Mouse (Mus musculus) forebrain, embryonic 16.5 days (tissue): Measurements from ENCODE around the gene Nploc4. TPM values are rescaled to one million over a fixed set of nuclear protein-coding genes. Genes with fewer than 3 reads are reported as not detected.
A peak's percentile ranks its signal among the peaks of the same experiment; 100 is the strongest.

Experiments used
- ATAC-seq: fragments of 200-750 bp; cut with Nextera tagmentation; 2 replicates; pipeline ENCODE4 v1.8.0; 2017; ENCODE audit warnings: mild to moderate bottlenecking, moderate library complexity
- H3K27ac ChIP-seq: fragments of 300-500 bp; sonication (generic); 2 replicates; pipeline ENCODE4 v1.5.1; 2014; ENCODE audit warnings: low read length, control low read depth
- H3K27me3 ChIP-seq: fragments of 300-500 bp; sonication (generic); replicated peaks from 2 replicates; pipeline ENCODE4 v1.6.1; 2014; ENCODE audit warnings: low read length; ENCODE audit not compliant: control insufficient read depth, insufficient read depth
- H3K36me3 ChIP-seq: fragments of 300-500 bp; sonication (generic); 2 replicates; pipeline ENCODE4 v1.6.1; 2014; ENCODE audit not compliant: control insufficient read depth, insufficient read depth
- H3K4me1 ChIP-seq: fragments of 300-500 bp; sonication (generic); replicated peaks from 2 replicates; pipeline ENCODE4 v1.6.1; 2014; ENCODE audit warnings: low read length; ENCODE audit not compliant: control insufficient read depth, insufficient read depth
- H3K4me2 ChIP-seq: fragments of 300-500 bp; sonication (generic); 2 replicates; pipeline ENCODE4 v1.6.1; 2014; ENCODE audit warnings: mild to moderate bottlenecking, low read length, control low read depth
- H3K4me3 ChIP-seq: fragments of 300-500 bp; sonication (generic); replicated peaks from 2 replicates; pipeline ENCODE4 v1.5.1; 2014; ENCODE audit warnings: mild to moderate bottlenecking, low read length, control low read depth
- H3K9ac ChIP-seq: fragments of 300-500 bp; sonication (generic); replicated peaks from 2 replicates; pipeline ENCODE4 v1.6.1; 2014; ENCODE audit warnings: low read depth, low read length, control low read depth
- H3K9me3 ChIP-seq: fragments of 300-500 bp; sonication (generic); 2 replicates; pipeline ENCODE4 v1.6.1; 2016; ENCODE audit warnings: low read length; ENCODE audit not compliant: control insufficient read depth
- WGBS: fragments of 180-500 bp; shearing (Covaris S2); extraction: QIAGEN DNeasy Blood & Tissue Kit; methylation state at CpG from one replicate; pipeline ENCODE4 v1.1.7; 2014; 5-methylcytosine and 5-hydroxymethylcytosine counted together
- polyA plus RNA-seq: library from polyadenylated mRNA; unstranded; fragments of >200 nt; fragmentation: Nextera tagmentation; extraction: Ambion mirVana; gene quantifications from 2 replicates; pipeline ENCODE4 v1.2.1, GENCODE M21; 2015

Gene Nploc4
- polyA plus RNA-seq, 1 experiment from 2014 or later, result 32.0 TPM

DNA sequence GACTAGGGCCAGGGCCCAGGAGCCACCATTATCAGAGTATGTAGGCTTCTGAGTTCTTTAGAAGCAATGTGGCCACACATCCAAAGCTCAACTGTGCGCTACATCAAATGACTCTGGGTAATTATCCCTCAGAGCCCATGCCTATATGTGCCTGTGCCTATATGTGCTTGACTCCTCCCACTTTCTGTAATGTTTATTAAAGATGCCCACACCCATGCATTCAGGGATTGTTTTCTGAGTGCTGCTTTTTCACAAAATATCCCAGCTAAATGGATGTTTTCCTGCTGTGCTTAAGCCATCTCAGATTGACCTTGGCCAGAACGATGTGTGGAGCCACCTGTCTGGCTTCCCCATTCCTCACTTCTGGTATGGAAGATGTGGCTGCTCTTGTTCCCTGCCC is 26.0 kb upstream of the Nploc4 start:
- Histone ChIP-seq H3K4me2 (no peak overlapping the region), H3K36me3 (peaks cover 13% of the 10 kb centered on the region), H3K27ac (no peak overlapping the region), H3K9me3 (no peaks in the 10 kb centered on the region), H3K4me1 (peaks cover 30% of the 10 kb centered on the region), H3K27me3 (no peaks in the 10 kb centered on the region), H3K4me3 (no peak overlapping the region), H3K9ac (no peak overlapping the region)
- ATAC-seq, result no peak
- WGBS, result 84% methylated on average over 2 of the region's 2 CpGs

DNA sequence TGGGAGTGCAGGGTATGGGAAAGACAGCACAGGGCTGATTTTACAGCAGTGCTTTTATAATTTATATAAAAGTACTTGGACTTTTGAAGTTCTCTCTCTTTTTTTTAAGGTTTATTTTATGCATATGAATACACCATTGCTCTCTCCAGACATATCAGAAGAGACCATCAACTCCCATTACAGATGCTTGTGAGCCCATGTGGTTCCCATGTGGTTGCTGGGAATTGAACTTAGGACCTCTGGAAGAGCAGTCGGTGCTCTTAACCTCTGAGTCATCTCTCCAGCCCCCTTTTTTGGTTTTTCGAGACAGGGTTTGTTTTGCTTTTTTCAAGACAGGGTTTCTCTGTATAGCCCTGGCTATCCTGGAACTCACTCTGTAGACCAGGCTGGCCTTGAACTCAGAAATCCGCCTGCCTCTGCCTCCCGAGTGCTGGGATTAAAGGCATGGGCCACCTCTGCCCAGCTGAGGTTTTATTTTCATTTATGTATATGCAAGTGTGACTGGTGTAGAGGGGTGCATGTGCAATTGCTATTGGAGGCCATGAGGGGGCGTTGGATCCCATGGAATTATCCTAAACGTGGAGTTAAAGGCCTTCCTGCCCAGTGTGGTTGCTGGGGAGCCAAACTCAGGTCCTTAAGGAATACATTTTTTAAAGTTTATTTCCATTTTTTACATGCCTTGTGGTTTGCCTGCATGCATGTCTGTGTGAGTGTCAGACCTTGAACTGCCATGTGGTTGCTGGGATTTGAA is 21.5 kb upstream of the Nploc4 start:
- Histone ChIP-seq H3K4me3 (peak overlapping the region; percentile 97), H3K27me3 (no peaks in the 10 kb centered on the region), H3K36me3 (peaks cover 12% of the 10 kb centered on the region), H3K4me2 (peak overlapping the region; percentile 98), H3K4me1 (peaks cover 22% of the 10 kb centered on the region), H3K9me3 (no peaks in the 10 kb centered on the region), H3K27ac (no peak overlapping the region), H3K9ac (peak overlapping the region; percentile 99; the same call in 1 of the 2 replicates)
- 69% methylated on average over 6 of the region's 6 CpGs for WGBS
- ATAC-seq, result no peak

DNA sequence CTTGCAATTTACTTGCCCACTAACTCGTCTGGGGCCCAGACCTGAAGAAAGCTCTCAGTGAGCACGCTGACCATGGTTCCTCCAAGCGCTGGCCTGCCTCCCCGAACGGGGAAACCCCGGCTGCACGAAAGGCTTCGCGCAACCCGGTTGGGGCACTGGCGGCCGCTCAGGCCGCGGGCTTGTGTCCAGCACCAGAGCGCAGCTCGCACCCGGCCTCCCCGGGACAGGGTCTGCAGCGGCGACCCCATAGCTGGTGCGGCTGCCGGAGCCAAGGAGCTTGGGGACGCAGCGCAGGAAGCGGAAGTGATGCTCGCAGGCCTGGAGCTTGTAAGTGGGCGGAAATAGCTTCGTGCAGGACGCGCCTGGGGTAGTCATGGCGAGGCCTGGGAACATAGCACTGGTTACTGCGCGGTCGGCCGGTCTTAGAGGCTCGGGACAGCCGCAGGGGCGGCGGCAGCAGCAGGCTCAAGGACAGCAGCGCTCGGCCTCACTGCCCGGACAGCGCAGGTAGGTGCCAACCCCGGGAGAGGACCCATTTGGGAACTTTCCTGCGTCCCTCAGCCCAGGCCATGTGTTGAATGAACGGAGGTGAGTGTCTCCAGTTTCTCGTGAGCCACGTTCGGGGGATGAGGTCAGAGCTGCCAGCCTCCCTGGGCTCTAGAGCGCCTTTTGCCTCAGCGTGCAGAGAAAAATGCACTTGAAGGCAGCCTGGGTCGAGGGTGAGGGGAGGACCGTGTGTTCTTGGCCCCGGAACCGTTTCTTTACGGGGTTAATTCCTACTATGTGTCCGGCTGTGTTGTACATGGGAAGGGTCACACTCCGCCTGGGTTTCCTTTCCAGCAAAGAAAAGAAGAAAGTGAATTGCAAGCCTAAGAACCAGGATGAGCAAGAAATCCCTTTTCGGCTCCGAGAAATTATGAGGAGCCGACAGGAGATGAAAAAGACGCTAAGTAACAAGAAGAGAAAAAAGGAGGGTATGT is 20.6 kb upstream of the Nploc4 start, which contains the start of the genes Oxld1 and Ccdc137:
TSS of gene Oxld1 (minus strand) at position 297 of the 980 bp plus-strand sequence.
TSS of gene Ccdc137 (plus strand) at position 344 of the 980 bp plus-strand sequence.
- Histone ChIP-seq H3K9me3 (no peaks in the 10 kb centered on the region), H3K4me2 (peak within 1 kb of the TSS; percentile 98), H3K27ac (peak within 1 kb of the TSS; percentile 80), H3K9ac (peak within 1 kb of the TSS; percentile 99), H3K4me1 (peaks cover 22% of the 10 kb centered on the region), H3K36me3 (peaks cover 10% of the 10 kb centered on the region), H3K27me3 (no peaks in the 10 kb centered on the region), H3K4me3 (peak within 1 kb of the TSS; percentile 97)
- 5% methylated on average over 62 of the region's 62 CpGs for WGBS
- ATAC-seq, result peak; percentile 96

DNA sequence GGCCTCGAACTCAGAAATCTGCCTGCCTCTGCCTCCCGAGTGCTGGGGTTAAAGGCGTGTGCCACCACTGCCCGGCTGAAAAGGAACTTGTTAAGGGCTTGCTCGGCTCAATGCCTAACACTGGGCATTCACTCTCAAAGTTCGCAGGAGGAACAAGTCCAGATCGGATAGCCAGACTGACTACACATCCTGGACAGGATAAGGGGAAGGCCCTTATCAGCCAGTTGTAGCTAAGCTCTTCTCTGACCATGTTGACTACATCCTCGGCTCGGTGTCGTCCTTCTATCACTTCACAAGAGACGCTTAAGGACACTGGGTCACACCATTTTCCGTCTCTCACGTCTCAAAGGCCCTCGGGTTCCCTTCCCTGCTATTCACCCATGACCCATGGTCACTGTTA is 19.9 kb upstream of the Nploc4 start:
- H3K4me1 ChIP-seq, result peaks cover 22% of the 10 kb centered on the region
- WGBS, result 36% methylated on average over 14 of the region's 14 CpGs
- H3K36me3 ChIP-seq, result peaks cover 8% of the 10 kb centered on the region
- ATAC-seq, result no peak
- no peaks in the 10 kb centered on the region for H3K9me3 ChIP-seq
- H3K27ac ChIP-seq, result peak overlapping the region; percentile 80
- peak overlapping the region; percentile 97 for H3K4me3 ChIP-seq
- H3K9ac ChIP-seq, result peak overlapping the region; percentile 99
- H3K4me2 ChIP-seq, result peak overlapping the region; percentile 98
- no peaks in the 10 kb centered on the region for H3K27me3 ChIP-seq

DNA sequence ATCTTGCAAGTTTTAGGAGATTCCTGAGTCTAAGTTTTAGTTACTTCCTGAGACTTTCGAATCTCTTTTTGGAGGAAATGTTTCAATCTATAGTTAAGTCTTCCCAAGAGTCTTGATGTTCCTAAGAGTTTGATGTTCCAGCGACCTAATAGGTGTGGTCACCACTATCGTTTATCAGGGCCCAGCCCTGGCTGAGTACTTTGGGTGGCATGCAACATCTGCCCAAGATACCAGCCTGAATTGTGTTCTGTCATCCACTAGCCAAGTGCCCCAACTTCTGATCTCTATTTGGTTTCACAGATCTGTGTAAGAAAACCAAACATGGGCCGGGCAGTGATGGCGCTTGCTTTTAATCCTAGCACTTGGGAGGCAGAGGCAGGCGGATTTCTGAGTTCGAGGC is 17.9 kb upstream of the Nploc4 start:
- no peak overlapping the region for H3K4me3 ChIP-seq
- H3K36me3 ChIP-seq, result no peaks in the 10 kb centered on the region
- ATAC-seq, result no peak
- no peak overlapping the region for H3K9ac ChIP-seq
- H3K27me3 ChIP-seq, result no peaks in the 10 kb centered on the region
- peaks cover 22% of the 10 kb centered on the region for H3K4me1 ChIP-seq
- no peaks in the 10 kb centered on the region for H3K9me3 ChIP-seq
- H3K27ac ChIP-seq, result no peak overlapping the region
- no peak overlapping the region for H3K4me2 ChIP-seq
- WGBS, result 96% methylated on average over 7 of the region's 7 CpGs

DNA sequence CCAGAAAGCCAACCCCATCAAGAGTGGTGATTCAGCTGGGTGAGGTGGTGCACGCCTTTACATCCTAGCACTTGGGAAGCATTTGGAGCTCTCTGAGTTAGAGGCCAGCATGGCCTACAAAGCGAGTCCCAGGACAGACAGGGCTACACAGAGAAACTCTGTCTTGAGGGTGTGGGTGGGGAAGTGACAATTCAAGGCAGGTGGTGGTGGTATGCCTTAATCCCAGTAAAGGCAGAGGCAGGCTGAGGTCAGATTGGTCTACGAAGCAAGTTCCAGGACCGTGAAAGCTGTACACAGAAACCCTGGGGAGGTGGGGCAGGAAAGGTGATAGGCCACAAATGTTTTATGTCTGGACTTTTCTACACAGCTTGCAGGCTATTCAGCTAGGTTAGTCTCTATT is 17.5 kb upstream of the Nploc4 start:
- H3K4me3 ChIP-seq, result no peak overlapping the region
- no peak overlapping the region for H3K4me2 ChIP-seq
- peaks cover 22% of the 10 kb centered on the region for H3K4me1 ChIP-seq
- 95% methylated on average over 4 of the region's 4 CpGs for WGBS
- H3K9me3 ChIP-seq, result no peaks in the 10 kb centered on the region
- H3K27ac ChIP-seq, result no peak overlapping the region
- no peak for ATAC-seq
- no peaks in the 10 kb centered on the region for H3K36me3 ChIP-seq
- H3K27me3 ChIP-seq, result no peaks in the 10 kb centered on the region
- no peak overlapping the region for H3K9ac ChIP-seq

DNA sequence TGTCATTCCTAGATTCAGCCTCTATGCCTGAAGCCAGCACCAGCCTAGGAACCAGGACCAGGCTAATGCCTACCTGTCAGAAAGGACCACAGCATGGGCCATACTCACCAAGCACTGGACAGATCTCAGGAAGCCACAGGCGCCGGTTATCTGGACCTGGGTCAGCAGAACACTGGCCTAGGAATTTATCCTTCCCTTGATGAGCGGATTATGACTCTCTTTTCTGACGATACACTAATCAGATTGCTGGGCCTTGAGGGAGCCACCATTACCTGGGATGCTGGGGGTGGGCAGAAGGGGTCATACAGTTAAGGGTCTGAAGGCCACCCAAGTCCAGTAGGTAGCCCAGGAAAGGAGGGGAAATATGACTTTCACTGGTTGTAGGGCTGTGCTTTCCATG is 15.8 kb upstream of the Nploc4 start, which contains the start of gene Pde6g:
TSS of gene Pde6g (minus strand) at position 195 of the 400 bp plus-strand sequence.
- H3K9ac ChIP-seq, result no peak within 1 kb of the TSS
- ATAC-seq, result no peak
- no peaks in the 10 kb centered on the region for H3K36me3 ChIP-seq
- H3K4me3 ChIP-seq, result no peak within 1 kb of the TSS
- H3K9me3 ChIP-seq, result no peaks in the 10 kb centered on the region
- 93% methylated on average over 4 of the region's 4 CpGs for WGBS
- no peak within 1 kb of the TSS for H3K27ac ChIP-seq
- H3K4me1 ChIP-seq, result peaks cover 10% of the 10 kb centered on the region
- H3K4me2 ChIP-seq, result no peak within 1 kb of the TSS
- no peaks in the 10 kb centered on the region for H3K27me3 ChIP-seq

DNA sequence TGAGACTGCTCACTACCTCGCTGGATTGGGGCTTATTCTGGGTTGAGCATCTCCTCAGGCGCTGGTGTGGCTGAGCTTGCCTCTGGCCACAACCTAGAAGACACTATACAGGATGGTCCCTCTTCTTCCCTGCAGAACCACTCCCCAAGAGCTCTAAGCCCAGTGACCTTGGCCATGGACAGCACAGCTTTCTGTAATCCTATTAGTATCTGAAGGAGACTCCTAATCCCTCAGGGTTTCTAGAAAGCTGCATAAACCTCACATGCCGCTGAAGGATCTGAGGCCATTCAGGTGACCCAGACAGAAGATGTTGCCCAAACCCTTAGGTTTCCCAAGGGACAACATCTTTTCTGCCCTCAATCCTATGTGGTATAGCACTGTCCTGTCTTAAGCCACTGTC is 14.7 kb upstream of the Nploc4 start:
- peaks cover 6% of the 10 kb centered on the region for H3K4me1 ChIP-seq
- no peaks in the 10 kb centered on the region for H3K27me3 ChIP-seq
- no peak overlapping the region for H3K9ac ChIP-seq
- no peaks in the 10 kb centered on the region for H3K36me3 ChIP-seq
- no peak overlapping the region for H3K27ac ChIP-seq
- no peak overlapping the region for H3K4me3 ChIP-seq
- no peak overlapping the region for H3K4me2 ChIP-seq
- WGBS, result 58% methylated on average over 3 of the region's 3 CpGs
- H3K9me3 ChIP-seq, result no peaks in the 10 kb centered on the region
- ATAC-seq, result no peak

DNA sequence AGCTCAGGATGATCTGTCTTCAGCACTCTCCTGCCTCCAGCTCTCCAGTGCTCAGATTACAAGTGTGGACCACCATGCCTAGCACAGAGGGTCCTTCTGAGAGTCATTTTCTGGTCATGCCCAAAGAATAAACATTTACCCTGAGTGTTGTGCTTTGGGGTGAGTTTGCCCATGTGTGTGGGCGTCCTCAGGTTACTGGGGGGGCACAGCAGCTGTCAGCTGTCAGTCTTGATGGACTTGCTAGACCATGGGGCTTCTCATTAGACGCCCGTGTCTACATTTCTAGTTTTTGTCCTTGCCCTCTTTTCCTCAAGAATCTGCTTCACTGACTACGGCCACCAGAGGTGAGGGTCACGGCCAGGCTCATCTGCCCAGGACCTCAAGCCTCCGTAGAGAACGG is 9.7 kb upstream of the Nploc4 start:
- H3K9ac ChIP-seq, result no peak overlapping the region
- no peak overlapping the region for H3K4me3 ChIP-seq
- 83% methylated on average over 7 of the region's 7 CpGs for WGBS
- no peak overlapping the region for H3K4me2 ChIP-seq
- no peak overlapping the region for H3K27ac ChIP-seq
- ATAC-seq, result no peak
- no peaks in the 10 kb centered on the region for H3K4me1 ChIP-seq
- no peaks in the 10 kb centered on the region for H3K36me3 ChIP-seq
- no peaks in the 10 kb centered on the region for H3K9me3 ChIP-seq
- no peaks in the 10 kb centered on the region for H3K27me3 ChIP-seq
